Mouse (Mus musculus) retina, embryonic 14.5 days (tissue): ENCODE measurements around the gene Erbb2.
A peak's percentile ranks its signal among the peaks of the same experiment; 100 is the strongest.

Source experiments
- DNase-seq: peaks from one replicate; pipeline ENCODE4 v3.0.0-alpha.2; 2015; ENCODE audit warnings: low spot score

Erbb2 gene

GRCm38 (mm10) chr11:98418939-98419547 is 6.8 kb downstream of the Erbb2 start:
- no peak for DNase-seq

DNA sequence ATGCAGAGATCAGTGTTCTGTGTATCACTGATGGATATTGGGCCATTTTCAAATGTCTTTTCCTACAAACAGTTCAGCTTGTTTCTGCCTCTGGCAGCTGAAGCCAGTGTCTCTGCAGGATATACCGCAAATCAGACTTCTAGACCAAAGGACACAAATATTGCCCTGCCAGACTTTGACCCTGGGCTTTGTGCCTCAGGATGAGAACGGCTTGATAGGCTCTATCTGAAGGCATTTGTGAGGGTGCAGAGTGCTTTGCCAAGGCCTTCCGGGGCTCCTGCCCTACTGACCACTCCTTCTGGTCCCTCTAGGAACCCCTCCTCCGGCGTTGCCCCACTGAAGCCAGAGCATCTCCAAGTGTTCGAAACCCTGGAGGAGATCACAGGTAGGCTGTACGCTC is 14.3 kb downstream of the Erbb2 start:
- DNase-seq, result no peak

GRCm38 (mm10) chr11:98428436-98428835 is 16.2 kb downstream of the Erbb2 start:
- DNase-seq, result no peak

GRCm38 (mm10) chr11:98431743-98432502 is 19.7 kb downstream of the Erbb2 start:
- DNase-seq, result no peak

DNA sequence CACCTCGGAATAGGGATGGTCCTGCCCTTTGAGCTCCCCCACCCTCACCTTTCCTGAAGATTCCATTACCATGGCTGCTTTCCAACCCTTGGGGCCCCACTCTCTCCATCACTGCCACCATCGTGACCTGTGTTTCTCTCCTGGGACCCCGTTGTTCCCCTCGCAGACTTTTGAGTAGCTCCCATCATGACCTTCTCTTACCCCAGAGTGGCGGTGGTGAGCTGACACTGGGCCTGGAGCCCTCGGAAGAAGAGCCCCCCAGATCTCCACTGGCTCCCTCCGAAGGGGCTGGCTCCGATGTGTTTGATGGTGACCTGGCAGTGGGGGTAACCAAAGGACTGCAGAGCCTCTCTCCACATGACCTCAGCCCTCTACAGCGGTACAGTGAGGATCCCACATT is 23.5 kb downstream of the Erbb2 start:
- no peak for DNase-seq

GRCm38 (mm10) chr11:98437441-98437840 is 25.2 kb downstream of the Erbb2 start:
- no peak for DNase-seq

GRCm38 (mm10) chr11:98438331-98439158 is 26.3 kb downstream of the Erbb2 start, which contains the start of gene Mien1:
Gene Mien1 (minus strand): TSS chr11:98438991.
- DNase-seq, result peak; percentile 95

DNA sequence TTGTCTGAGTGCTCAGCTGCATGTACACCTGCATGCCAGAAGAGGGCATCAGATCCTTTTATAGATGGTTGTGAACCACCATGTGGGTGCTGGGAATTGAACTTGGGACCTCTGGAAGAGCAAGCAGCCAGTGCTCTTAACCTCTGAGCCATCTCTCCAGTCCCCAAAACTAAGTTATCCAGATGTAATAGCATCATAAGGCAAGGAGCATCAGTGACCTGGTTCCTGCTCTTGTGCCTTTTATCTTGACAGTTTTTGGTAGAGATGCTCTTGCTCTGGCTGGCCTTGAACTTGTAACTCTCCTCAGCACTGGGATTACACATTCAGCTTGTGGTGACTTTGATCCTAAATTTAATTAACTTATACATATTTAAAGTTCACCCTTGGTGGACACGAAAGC is 31.4 kb downstream of the Erbb2 start:
- no peak for DNase-seq

GRCm38 (mm10) chr11:98445238-98445637 is 33.0 kb downstream of the Erbb2 start:
- DNase-seq, result no peak

DNA sequence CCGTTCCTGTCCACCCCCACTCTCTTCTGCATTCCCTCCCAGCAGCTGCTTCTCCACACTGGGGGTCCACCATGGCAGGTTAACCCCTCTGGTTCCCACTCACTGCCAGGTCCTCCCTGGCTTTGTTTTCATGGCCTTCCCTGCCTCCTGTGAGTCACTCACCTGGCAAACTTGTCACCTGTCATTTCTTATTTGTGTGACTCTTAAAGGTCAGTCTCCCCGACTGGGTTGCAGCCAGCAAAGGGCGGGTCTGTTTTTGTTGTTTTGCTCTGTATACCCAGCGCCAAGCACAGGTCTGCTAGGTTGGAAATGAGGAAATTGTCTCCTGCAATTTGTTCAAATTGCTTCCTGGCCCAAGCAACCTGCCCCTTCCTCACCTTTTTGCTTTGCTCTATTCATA is 33.4 kb downstream of the Erbb2 start:
- DNase-seq, result no peak

DNA sequence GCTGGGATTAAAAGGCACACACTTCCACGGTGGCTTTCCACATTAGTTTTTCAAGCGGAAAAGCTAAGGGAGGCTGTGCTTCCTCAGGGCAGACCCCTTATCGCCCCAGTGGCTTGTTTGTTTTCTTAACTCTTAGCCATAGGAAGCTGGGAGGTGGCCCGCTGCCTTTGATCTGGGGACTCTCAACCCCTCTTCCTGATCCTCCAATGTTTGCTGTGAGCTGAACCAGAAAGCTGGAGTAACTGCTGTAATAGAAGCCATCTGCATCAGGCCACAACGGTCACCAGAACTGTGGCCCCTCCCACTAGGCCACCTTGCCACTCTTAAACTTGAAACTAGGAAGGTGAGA is 33.9 kb downstream of the Erbb2 start, which contains the start of gene Grb7:
Grb7 (plus strand) TSS at position 182 of the 349 bp plus-strand sequence.
- DNase-seq, result no peak

- no peak for DNase-seq
Observed at GRCm38 (mm10) chr11:98446562-98447474, 34.5 kb downstream of the Erbb2 start.

- no peak for DNase-seq
Observed at GRCm38 (mm10) chr11:98447475-98447834, 35.2 kb downstream of the Erbb2 start.

- DNase-seq, result no peak
Observed at GRCm38 (mm10) chr11:98448191-98448790, 36.0 kb downstream of the Erbb2 start.

- DNase-seq, result no peak
Observed at GRCm38 (mm10) chr11:98449419-98449818, 37.1 kb downstream of the Erbb2 start.

GRCm38 (mm10) chr11:98449921-98450771 is 37.9 kb downstream of the Erbb2 start:
- no peak for DNase-seq

GRCm38 (mm10) chr11:98455484-98455883 is 43.2 kb downstream of the Erbb2 start:
- peak; percentile 42 for DNase-seq

DNA sequence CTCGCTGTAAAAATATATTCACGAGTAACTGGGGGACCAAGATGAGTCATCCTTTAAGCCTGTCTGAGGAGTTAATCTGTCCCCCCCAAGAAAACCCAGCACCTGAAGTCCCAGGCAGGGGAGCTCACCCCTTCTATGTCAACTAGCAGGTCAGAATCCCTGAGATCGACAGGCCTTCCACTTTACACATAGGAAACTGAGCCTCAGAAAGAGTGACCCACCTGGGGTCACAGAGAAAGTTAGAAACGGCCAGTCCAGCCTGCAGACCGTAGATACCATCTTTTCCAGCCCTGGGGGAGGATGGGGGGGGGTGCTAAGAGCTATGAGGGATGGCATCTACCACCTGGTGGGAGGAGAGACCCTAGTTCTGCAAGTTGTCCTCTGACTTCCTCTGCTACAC is 44.3 kb downstream of the Erbb2 start:
- DNase-seq, result no peak

DNA sequence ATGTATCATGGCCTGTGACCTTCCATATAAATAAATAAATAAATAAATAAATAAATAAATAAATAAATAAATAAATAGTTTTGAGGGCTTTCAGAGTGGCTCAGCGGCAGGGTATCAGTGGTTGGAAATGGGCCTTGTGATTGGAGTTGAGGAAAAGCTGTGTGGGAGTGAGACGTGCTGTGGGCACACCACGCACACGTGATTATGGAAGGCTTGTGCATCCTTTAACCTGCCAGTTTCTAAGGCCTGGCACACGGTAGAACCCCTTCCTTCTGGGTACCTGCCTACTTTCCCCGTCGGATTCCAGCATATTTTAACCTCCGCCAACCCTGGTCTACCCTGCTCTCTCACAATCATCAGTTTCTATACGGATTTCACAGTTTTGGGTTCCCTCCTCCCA is 44.7 kb downstream of the Erbb2 start:
- no peak for DNase-seq

DNA sequence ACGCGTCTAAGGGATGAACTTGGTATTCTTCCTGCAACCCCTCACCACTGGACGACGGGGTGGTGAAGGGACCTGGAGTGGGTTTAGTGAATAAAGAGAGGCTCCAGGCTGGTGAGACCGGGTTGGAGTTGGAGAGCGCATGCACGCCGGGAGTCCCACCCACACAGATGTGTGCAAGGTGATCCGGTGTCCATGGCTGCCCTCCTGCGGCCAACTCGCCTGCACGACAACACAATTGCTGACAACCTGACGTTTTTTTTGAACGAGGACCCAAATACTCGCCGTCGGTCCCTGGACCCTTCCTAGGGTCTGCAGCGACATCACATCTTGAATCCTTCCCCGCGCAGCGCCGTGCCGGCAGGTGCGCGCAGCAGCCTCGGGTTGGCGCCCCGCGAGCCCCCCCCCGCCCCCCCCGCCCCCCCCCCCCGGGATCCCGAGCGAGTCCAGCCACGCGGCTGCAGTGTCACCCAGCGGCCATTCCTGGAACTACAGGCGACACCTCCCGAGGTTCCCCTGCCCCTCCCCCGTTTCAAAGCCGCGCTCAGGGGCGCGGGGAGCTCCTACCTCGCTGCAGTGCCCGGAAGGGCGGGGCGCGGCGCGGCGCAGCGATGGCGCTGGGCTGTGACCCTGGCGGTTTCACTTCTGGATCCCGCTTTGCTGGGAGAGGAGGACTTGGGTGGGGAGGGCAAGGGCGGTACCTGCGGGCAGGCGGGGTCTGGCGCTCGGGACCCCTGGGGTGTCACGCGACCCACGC is 45.3 kb downstream of the Erbb2 start:
- peak; percentile 90 for DNase-seq
